Mouse (Mus musculus) heart, postnatal 0 days (tissue): ENCODE measurements around the gene Ak3.

Experiments
- CTCF ChIP-seq: IDR thresholded peaks from 2 replicates; pipeline ENCODE4 v1.5.1; 2016; ENCODE audit warnings: antibody characterized with exemption, control low read depth, low read depth
- EP300 ChIP-seq: IDR thresholded peaks from 2 replicates; pipeline ENCODE4 v1.6.1; 2016; ENCODE audit warnings: antibody characterized with exemption, low read depth

GRCm38 (mm10) chr19:29045956-29046650 lies 1.7 kb downstream of the Ak3 start:
- TF ChIP-seq EP300 (no peak), CTCF (no peak)
